Mouse (Mus musculus): ENCODE data around the gene Irf2bpl.

Gene Irf2bpl

DNA sequence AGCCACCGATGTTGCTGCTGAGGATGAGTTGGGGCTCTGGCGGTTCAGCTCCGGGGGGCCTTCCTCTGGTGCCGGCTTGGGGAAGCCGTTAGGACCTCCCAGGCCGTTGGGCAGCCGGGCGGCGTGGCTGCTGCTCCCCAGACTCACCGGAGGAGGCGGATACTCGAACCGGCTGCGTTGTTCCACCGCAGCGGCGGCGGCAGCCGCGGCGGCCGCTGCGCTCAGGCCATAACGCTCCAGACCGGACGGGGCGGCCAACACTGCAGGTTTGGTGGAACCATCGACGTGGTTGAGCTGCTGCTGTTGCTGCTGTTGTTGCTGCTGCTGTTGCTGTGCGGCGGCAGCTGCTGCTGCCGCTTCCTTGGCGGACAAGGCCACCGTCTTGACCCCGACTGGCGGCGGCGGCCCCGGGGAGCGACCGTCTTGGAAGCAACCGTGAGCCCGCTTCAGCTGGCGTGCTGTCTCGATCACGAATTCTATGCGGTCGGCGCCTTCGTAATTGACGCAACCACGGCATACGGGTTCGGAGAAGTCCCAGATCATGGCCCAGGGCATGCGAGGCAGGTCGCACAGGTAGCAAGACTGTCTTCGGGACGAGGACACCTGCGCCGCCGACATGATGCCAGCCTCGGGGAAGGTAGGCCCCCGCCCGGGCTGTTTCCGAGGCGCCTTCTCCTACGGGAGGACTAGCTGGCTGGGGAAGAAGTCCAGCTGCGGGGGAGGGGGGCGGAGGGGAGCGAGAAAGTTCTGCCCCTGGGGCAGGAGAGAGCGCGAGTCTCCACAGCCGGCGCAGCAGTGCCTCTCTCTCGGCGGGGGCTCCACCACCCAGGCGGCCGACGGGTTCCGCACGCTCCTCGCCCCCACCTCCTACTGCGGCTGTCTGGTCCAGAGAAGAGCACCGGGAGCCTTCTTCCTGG, 1.1 kb downstream of the Irf2bpl start:
- no peak for DNase-seq

DNA sequence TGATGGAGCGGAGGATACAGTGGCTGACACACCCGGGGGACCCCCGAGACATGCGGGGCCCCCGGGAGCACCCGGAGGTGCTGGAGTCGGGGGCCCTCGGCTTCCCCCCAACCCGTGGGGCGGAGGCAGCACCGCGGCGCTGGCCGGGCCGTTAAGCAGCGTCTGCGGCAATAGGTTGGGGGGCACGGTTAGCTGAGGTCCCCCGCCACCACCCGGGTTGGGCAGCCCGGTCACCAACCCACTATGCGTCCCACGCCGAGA, 1.6 kb downstream of the Irf2bpl start:
- DNase-seq, result no peak

- no peak for DNase-seq
Observed at GRCm38 (mm10) chr12:86882279-86883018, 2.1 kb downstream of the Irf2bpl start.

GRCm38 (mm10) chr12:86881809-86882278, 2.8 kb downstream of the Irf2bpl start:
- DNase-seq, result no peak

GRCm38 (mm10) chr12:86880090-86880723, 4.4 kb downstream of the Irf2bpl start:
- no peak for DNase-seq

- DNase-seq, result no peak
Observed at GRCm38 (mm10) chr12:86879446-86880085, 5.0 kb downstream of the Irf2bpl start.

- DNase-seq, result no peak
Observed at GRCm38 (mm10) chr12:86878426-86879353, 5.9 kb downstream of the Irf2bpl start.

- DNase-seq, result no peak
Observed at GRCm38 (mm10) chr12:86876981-86877380, 7.6 kb downstream of the Irf2bpl start.

DNA sequence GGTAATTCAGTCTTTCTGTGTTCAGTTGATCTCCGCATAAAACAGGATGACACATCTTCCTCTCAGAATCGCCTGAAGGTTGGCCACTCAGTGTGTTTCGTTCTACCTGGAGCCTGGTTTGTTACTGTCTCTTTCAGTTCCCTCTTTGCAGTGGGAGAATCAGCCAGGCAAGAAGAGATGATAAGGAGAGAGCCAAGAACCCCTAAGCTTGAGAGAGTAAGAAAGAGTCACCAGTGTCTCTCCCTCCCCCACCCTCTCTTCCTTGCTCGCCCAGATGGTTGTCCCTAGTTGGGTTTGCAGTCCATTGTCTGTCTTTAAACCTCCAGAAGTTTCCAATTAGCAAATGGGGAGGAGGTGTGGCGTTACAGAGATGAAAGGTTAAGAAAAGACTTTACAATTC, 8.5 kb downstream of the Irf2bpl start:
- DNase-seq, result no peak

- no peak for DNase-seq
Observed at GRCm38 (mm10) chr12:86872335-86873040, 12.1 kb downstream of the Irf2bpl start.

DNA sequence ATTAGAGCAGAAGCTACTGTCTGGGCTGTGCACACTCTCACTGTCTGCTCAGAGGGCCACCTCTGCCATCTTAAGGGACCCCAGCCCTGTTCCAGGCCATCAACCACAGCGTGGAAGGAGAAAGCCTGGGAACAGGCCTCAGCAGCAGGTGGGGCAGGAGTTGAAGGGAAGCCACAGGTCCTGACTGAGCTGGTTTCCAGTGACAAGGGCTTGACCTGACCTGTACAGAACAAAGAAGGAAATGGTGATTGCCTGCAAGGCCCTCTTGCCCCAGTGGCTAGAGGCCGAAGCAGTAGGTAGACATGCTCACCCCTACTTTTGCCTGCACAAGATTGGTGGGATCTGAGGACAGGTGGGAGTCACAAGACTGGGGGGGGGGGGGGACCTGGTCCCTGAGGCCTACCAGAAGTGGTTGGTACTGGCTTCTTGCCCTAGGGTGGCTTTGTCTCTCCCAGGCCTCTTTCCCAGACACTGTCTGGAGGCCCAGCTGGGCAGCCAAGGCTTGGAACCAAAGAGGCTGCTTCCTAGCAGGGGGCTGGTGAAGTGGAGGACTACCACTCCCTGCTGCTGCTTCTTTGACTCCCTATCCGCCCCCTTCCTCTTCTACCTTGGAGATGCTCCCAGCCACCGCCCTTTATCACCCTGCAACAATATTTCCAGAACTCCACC, 12.8 kb downstream of the Irf2bpl start:
- no peak for DNase-seq

- DNase-seq, result no peak
Observed at GRCm38 (mm10) chr12:86870996-86871395, 13.6 kb downstream of the Irf2bpl start.

DNA sequence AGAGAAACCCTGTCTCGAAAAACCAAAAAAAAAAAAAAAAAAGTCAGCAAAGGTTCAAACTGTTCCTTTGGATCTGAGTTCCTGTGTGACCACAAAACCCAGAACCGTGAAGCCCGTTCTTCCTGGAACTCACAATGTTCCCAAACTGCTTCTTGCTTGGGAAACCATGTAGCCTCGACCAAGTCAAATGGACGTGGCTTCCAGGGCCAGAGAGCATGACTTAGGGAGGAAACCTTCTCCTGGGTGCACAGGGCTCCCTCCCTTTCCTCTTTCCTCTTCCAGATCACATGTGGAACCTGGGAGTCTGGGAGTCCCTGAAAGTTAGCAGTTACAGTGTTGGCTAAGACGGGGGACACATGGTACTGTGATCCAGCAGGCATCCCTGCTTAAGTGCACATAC, 14.8 kb downstream of the Irf2bpl start:
- DNase-seq, result no peak

DNA sequence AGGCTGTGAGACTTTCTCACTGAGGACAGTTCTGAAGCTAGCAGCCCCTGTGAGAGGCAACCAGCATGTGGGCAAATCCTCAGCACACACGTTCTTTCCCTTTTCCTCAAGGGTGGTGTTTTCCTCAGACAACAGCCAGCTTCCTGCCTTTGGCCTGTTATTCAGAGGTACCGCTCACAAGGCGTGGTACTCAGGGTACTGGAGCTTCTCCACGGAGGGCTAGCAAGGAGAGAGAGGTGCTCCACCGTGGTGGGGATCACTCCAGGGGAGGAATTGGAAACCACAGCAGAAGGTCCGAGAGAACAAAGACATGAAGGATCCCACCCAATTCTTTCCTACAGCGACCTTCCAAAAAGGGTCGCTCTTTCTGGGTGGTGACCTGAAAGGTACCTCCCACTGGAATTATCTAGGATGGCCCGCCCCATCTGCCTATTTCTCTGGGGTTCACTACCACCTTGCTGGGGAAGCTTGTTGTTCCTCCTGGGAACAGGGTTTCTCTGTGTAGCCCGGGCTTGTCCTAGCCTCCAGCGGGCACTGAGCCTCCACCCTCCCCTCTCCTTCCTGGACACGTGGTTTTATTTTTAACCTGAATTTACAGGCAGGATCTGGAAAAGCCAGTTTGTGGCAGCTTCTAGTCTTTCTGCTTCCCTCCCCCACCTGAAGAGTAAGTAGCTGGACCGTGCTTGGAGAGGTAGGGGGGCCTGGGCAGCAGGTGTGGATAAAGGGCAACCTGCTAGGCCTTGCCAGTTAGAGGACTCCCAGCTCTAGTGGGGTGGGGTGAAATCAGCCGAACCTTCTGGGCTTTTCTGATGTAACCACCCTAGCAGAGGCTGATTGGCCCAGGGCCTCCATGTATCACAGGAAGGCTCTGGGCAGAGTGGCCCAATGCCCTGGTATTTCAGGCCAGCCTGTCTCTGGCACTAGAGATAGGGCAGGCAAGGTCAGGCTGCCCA, 17.1 kb downstream of the Irf2bpl start:
- no peak for DNase-seq

DNA sequence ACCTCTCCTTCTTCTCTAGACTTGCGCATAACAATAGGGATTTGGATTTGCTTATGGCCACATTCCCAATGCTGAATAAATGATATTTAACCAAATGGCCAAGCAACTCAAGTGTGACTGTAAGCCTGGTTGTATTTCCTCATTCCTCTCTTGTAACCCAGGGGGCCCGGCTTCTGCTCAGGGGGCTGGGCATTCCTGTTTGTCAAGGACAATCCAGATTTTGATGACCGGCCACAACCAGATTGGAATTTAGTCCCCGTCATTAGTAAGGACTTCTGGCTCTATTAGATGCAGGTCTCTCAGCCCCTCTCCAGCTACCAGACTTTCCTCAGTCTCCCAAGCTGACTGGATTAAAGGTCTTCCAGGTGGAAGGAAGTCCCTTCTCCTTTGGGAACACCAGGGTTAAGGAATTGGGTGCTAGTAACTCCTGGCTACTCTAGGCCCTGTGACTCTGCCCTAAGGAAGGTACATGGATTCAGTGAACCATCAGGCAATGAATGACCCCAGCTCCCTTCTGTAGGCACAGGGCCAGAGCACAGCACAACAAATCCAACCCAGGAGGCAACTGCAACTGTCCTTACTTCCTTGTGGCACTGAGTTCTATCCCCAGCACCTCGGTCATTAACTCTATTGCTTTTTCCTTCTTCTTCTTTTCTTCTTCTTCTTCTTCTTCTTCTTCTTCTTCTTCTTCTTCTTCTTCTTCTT, 20.1 kb downstream of the Irf2bpl start:
- DNase-seq, result no peak

DNA sequence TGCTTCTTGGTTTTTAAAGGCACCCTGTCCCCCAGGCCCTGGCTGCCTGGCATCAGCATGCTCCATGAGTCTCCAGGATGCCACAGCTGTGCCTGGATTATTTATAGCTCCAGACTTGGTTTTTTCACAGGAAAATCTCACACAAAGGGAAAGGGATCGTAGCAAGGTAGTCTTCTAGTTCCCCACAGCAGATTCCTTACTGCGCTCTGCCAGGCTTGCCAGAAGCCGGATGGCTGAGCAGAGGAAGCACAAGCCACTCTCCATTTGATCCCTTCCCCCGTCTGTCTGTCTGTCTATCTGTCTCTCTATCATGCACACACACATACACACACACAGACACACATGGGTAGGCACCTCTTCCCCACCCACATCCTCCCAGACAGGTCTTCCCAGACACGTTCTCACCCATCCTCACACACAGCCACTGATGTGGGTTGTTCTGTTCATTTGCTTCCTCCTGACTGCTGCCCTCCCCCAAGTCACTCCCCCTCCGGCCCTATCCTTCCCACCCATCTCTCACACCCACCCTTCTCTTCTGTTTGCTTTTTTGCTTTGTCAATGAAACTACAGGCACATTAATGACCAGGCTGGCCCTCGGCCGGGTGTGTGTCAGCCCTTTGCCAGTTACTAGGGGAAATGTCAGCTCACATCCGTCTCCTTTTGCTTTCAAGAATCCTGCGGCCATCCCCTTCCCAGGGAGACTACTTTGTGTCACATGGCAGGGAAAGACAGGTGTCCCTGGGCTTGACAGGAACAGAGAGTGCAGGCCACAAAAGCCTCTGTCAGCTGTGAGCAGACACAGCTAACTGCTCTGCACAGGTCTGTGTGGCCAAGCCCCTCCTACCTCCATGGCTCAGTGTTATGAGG, 24.4 kb downstream of the Irf2bpl start:
- no peak for DNase-seq

DNA sequence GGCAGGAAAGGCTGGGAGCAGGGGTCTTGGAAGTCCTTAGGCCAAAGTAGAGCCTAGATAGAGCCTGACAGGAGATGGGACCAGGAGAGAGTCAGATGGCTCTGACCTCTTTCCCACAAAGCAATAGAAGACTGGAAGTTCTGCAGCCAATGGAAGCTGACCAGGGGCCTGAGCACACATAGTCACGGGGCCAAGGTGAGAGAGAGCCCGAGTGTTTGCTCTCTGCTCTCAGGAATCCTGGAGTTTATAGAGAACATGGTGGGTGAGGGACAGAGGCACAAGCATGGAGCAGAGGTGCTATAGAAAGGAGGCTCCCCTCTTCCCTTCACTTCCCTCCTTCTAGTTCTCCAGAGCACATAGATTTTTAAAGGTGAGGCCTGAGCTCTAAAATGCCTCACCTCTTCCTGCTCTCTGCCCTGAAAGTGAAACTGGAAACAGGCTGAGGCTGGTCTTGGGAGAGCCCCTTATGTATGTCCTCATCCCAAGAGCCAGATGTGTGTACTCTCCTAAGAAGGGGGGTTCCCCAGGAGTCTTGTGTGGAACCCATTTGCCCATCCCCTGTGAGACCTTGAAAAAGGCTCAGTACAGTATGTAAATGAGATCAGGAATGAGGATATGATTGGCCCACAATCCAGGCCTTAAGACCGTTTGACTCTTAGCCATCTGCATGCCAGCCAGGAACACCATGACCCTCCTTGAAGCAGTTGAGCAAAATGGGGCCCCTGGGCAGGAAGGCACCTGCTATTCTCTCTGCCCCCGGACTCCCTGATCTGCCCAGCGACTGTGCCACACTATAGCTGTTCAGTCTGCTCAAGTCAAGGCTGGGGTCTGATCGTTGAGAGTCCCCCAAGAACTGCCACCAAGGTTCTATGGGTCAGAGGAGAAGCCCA, 25.4 kb downstream of the Irf2bpl start:
- DNase-seq, result no peak
